Mouse (Mus musculus): ENCODE measurements around the gene Troap. TPM values are rescaled to one million over a fixed set of nuclear protein-coding genes. Genes with fewer than 3 reads are reported as not detected.
"Not testable (repeated sequence)": the region's sequence is repeated elsewhere in the genome, so short reads cannot be mapped to it uniquely, and the experiment has no call there.

The Troap gene
- total and polyA plus RNA-seq, 3 experiments = 0.73 to 5.2 (median 0.78) TPM

DNA sequence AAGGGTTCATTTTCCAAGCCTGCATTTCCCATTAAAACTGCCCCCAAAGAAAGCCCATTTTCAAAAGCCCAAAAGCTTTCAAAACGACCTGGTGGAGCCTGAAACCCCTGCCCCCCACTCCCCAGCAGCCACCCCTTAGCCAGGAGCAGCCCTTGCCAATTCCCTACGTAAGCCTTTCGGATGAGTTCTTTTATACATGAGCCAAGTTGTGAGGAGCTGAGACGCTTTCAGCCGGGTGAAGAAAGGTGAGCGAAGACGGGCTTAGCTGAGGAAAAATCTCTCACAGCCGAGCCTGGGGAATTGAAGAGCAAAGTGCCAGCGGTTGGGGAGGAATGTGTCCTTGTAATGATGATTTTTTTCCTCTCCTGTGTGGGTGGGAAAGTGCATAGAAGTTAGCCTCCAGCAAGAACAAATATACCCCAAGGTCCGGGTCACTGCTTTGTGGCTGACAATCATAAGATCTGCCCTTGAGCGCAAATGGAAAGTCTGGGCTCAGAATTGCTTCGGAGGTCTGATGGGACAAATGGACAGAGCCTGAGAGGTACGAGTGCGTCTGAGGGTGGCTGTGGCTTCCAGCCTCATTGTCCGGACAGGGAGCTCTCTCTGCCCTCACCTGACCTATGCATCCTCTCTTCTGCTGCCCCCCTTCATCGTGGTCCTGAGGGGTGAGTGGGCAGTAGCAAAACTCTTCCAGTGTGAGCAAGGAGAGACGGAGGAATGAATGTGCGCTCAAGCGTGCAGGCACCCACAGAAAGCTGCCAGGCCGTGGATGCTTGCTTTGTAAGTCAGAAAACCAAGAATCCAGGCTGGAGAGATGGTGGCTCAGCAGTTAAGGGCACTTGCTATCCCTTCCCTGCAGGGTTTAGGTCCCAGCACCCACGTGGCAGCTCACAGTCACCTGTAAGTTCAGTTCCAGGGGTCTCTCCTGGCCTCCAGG lies 33.2 kb upstream of the Troap start:
- peak; percentile 60 for DNase-seq

DNA sequence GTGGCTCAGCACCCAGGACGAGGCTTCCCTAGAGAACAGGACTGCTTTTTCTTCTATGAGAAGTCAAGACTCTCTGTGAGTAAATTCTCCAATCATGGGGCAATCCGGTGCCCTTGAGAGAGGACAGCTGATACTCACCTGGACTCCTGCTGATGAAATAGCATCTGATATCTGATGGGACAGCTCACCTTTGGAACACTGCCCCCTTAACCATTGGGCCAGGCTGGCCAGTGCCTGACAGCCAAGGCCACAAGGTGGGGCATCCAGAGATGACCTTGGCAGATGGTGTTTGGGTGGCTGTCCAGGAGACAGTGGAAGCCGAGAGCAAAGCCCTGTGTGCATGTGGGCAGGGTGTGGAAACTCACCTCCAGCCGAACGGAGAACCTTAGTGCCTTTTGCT lies 32.0 kb upstream of the Troap start:
- DNase-seq = peak; percentile 57

DNA sequence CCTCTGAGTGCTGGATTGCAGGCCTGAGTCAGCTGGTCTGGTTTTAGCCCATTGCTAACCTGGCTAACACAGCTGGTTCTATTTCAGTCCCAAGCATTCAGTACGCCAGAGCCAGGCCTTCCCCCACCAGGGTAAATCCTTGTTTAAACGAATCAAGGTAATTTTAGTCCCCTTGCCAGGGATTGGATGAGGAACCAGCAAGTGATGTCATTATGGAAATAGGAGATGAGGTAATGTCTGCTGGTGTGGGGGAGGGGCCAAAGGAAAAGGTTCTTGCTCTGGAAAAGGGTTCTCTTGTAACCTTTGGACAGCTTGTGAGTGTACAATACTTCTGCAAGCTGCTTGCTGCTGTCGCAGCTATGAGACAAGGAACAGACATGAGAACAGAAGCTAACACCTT lies 29.5 kb upstream of the Troap start:
- no peak for DNase-seq

DNA sequence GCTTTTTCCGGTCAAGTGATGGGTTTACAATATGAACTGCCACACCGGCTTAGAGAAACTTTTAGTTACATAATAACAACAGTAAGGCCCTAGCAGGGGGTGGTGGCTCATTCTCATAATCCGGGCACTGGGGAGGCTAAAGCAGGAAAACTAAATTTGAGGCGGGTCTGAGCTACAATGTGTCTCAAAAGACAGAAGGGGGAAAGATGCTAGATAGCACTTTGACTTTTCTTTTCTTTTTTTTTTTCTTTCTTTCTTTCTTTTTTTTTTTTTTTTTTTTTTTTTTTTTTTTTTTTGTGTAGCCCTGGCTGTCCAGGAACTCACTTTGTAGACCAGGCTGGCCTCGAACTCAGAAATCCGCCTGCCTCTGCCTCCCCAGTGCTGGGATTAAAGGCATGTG lies 28.6 kb upstream of the Troap start:
- not testable (repeated sequence) for DNase-seq

GRCm38 (mm10) chr15:99049473-99050253 lies 24.7 kb upstream of the Troap start:
- DNase-seq = peak; percentile 51

GRCm38 (mm10) chr15:99053373-99053772 lies 21.0 kb upstream of the Troap start:
- no peak for DNase-seq

DNA sequence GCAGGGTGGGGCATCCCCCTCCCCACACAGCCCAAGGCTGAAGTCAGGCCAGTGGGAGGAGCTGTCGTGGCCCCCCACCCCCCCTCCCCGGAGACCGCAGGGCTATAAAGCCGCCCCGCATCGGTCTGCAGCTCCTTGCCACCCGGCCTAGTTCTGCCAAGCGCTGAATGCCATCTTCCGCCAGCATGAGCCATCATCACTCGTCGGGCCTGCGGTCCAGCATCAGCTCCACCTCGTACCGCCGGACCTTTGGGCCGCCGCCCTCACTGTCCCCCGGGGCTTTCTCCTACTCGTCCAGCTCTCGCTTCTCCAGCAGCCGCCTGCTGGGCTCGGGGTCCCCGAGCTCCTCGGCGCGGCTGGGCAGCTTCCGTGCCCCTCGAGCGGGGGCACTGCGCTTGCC lies 19.3 kb upstream of the Troap start, which contains the start of gene Prph:
Gene Prph (plus strand): TSS at position 135 of the 400 bp plus-strand sequence.
- no peak for DNase-seq

DNA sequence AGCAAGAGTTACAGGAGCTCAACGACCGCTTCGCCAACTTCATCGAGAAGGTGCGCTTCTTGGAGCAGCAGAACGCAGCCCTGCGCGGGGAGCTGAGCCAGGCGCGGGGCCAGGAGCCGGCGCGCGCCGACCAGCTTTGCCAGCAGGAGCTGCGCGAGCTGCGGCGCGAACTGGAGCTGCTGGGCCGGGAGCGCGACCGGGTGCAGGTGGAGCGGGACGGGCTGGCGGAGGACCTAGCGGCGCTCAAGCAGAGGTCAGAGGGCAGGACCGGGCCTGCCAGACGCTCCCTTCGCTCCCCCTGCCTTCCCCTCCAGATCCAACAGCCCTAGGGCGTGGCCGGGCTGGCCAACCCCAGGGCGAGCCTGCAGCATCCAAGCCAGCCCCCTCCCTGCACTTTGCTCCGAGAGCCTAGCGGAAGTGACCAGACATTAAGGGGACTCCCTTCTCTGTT lies 18.8 kb upstream of the Troap start:
- DNase-seq = peak; percentile 48

DNA sequence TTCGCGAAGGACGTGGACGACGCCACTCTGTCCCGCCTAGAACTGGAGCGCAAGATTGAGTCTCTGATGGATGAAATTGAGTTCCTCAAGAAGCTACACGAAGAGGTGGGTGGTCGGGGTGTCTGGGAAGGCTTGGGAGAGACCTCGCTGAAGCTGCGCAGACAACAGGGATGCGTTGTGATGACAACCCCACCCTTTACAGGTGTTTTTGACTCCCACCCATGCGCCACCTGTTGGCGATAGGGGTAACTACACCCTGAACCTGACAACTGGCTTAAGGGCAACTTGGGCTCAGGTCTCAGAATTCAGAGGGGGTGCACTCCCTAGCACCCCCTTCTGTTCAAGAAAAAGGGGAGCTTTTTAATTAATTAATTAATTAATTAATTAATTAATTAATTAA lies 18.0 kb upstream of the Troap start:
- no peak for DNase-seq

- DNase-seq = no peak
These were observed 8.7 kb upstream of the Troap start for GRCm38 (mm10) chr15:99065557-99066165.

DNA sequence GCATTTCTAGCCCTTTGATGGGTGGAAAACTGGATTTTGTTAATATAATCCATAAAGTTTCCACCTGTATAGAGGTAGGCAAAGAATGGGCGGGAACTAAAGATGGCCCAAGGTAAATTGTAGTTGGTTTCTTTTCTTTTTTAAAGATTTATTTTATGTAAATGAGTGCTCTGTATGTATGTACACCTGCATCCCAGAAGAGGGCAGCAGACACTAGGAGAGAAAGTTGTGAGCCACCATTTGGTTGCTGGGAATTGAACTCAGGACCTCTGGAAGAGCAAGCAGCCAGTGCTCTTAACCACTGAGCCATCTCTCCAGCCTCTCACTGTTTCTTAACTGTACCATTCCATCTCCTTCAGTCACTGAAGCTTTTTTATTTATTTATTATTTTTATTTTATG lies 2.4 kb upstream of the Troap start:
- no peak for DNase-seq

GRCm38 (mm10) chr15:99074600-99075333 lies 392 bp downstream of the Troap start:
- DNase-seq = peak; percentile 98

DNA sequence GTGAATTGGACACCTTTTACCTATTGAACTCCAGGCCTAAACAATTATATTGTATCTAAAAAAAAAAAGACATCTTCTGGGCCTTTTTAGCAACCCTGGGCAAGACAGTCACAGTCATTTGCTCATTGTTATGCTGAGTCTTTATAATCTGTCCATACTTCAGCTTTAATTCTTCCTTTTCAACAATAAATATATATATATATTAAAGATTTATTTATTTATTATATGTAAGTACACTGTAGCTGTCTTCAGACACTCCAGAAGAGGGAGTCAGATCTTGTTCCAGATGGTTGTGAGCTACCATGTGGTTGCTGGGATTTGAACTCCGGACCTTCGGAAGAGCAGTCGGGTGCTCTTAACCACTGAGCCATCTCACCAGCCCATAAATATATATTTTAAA lies 1.6 kb downstream of the Troap start:
- not testable (repeated sequence) for DNase-seq

- DNase-seq = no peak
These were observed 4.0 kb downstream of the Troap start for GRCm38 (mm10) chr15:99078181-99078910.

GRCm38 (mm10) chr15:99079804-99080203 lies 5.4 kb downstream of the Troap start:
- no peak for DNase-seq

- no peak for DNase-seq
These were observed 7.9 kb downstream of the Troap start for GRCm38 (mm10) chr15:99082322-99082721.

GRCm38 (mm10) chr15:99082840-99083239 lies 8.5 kb downstream of the Troap start:
- DNase-seq = no peak

GRCm38 (mm10) chr15:99083258-99083657 lies 8.9 kb downstream of the Troap start:
- peak; percentile 40 for DNase-seq

- no peak for DNase-seq
These were observed 9.6 kb downstream of the Troap start for GRCm38 (mm10) chr15:99083867-99084557.

DNA sequence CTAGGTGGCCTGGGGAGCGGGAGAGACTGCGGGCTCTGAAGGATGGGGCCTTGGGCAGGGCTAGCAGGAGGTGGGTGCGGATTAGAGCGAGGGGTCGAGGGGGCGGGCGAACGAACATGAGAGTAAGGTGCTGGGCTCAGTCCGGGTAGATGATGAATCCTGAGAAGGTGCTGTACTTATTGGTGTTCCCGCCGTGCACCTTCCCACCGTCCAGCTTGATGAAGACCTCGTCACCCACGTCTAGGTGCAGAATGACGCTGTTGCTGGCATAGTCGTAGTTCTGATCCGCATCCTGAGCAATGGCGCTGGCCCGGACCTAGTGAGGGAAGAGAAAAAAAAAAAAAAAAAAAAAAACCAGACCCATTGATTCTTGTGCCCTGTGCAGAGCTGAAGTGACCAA lies 10.2 kb downstream of the Troap start:
- DNase-seq = no peak

Measured in adrenal gland, adult 2 months (tissue).